Mouse (Mus musculus): ENCODE measurements around the gene Trim17.

The Trim17 gene

DNA sequence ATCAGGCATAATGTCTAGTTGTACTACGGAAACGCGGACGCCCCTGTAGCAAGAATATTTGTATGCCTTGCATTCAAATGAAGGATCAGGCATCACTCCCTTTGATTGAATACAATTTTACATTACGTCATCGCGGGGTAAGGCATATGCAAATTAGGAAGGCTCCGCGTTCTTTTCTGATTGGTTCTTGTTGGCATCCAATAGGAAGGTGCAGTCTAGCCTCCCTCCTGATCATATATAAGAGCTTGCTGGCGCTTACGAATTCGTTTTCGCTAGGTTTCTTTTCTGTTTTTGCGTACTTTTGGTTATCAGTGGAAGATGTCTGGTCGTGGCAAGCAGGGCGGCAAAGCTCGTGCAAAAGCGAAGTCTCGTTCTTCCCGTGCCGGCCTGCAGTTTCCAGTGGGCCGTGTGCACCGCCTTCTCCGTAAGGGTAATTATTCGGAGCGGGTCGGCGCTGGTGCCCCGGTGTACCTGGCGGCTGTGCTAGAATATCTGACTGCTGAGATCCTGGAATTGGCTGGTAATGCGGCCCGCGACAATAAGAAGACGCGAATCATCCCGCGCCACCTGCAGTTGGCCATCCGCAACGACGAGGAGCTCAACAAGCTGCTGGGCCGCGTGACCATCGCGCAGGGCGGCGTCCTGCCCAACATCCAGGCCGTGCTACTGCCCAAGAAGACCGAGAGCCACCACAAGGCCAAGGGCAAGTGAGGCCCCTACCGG, at the start of gene Trim17, which contains the start of gene Hist3h2a:
TSS of gene Trim17 (plus strand) at position 266 of the 723 bp plus-strand sequence.
TSS of gene Hist3h2a (plus strand) at position 266 of the 723 bp plus-strand sequence.
- DNase-seq, result peak; percentile 83 to 90

- peak in 1 of 2 experiments; percentile 63 for DNase-seq
Measured at GRCm38 (mm10) chr11:58904838-58905237, 49.6 kb upstream of the Trim17 start.

DNA sequence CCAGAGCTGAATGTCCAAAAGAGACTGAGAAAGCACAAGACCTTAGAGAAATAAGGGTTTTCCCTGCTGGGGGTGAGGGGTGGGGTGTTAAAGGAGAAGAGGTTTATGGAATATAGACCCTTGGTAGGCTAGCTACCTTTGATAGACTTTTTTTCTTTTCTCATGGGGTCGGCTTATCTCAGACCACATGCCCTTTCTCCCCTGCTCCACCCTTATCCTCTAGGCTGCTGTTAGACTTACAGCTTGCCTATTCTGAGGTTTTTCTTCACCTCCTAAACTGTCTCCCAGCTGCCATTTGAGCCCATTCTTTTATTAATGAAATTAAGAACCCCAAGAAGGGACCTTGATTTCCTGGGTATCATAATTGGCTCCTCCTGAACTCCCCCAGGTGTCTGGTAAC, 40.7 kb upstream of the Trim17 start:
- no peak for DNase-seq

DNA sequence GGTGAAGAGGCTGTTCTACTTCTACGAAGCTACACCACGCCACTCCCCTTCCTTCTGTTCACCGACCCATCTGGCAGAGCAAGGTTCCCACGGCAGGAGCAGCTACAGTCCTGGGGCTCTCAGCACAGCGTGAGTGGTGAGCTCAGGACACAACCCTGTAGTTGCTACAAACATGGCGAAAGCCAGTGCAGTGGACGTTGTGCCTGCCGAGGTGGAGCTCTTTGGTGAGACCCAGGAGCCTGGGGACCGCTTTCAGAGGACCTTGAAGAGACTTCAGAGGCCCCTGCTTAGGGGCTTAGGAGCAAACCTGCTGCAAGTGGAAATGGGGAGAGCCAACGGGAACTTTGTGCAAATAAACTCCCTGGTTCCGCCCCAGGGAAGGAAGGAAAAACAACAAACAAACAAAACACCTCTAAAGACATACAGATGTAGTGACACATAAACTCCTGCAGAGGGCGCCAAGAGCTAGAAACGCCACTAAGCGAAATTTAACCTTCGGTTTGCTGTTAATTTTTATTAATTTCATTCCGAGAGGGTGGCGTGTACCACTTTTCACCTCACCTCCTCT, 39.9 kb upstream of the Trim17 start:
- peak; percentile 39 to 43 for DNase-seq

DNA sequence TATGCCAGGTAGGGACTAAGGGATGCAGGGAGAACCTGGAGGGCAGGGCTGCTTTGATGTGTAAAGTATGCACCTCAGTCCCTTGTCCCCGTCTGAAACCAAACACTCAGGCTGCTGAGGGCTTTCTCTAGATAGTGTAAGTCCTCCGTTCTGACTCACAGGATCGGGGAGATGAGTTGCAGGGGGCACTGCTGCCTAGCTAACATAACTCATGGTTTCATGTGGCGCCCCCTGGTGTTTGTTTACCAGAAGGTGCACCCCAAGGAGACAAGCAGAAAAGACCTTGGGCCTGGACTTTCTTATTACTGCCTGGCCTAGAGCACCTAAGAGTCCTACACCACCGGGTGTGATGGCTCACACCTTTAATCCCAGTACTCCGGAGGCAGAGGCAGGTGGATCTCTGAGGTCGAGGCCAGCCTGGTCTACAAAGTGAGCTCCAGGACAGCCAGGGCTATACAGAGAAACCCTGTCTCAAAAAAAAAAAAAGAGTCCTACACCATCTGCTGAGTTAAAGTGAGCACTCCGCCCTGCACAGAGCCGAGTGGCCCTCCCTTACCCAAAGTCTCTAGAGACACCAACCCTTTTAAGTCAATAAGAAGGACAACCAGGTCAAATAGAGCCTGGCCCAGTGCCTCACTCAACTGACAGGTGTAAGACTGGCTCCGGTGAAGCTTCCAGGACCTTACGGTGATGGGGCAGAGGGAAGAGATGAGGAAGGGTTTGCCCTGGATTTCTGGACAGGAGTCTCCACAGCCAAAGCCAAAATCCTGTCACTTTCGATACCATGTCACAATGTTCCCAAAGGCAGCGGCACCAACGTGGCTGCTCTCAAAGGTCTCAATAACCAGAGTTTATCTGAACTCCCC, 37.4 kb upstream of the Trim17 start:
- peak in 1 of 2 experiments; percentile 65 for DNase-seq

GRCm38 (mm10) chr11:58917745-58918366, 36.6 kb upstream of the Trim17 start, which contains the start of gene Btnl10:
Btnl10 (plus strand) TSS chr11:58917908.
- no peak for DNase-seq

- DNase-seq, result no peak
Measured at GRCm38 (mm10) chr11:58918759-58919158, 35.7 kb upstream of the Trim17 start.

DNA sequence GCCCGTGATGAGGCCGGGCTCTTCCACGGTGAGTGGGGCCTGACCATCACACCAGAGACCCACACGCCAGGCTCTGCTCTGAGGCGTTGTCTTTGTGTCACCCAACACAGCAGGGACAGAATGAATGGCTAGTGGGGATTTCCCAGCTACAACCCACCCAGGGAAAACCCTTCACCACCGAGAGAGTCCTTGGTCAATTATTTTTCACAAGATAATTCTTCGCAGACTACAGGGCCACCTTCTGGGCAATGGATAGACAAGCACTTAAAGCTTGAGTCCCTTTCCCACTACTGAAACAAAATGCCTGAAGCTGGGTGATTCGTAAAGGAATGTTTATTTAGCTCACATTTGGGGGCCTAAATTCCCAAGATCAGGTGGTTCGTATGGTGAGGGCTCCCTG, 32.1 kb upstream of the Trim17 start:
- DNase-seq, result no peak

GRCm38 (mm10) chr11:58926651-58927050, 27.8 kb upstream of the Trim17 start:
- peak; percentile 36 to 76 for DNase-seq

GRCm38 (mm10) chr11:58927053-58927452, 27.4 kb upstream of the Trim17 start:
- DNase-seq, result no peak

DNA sequence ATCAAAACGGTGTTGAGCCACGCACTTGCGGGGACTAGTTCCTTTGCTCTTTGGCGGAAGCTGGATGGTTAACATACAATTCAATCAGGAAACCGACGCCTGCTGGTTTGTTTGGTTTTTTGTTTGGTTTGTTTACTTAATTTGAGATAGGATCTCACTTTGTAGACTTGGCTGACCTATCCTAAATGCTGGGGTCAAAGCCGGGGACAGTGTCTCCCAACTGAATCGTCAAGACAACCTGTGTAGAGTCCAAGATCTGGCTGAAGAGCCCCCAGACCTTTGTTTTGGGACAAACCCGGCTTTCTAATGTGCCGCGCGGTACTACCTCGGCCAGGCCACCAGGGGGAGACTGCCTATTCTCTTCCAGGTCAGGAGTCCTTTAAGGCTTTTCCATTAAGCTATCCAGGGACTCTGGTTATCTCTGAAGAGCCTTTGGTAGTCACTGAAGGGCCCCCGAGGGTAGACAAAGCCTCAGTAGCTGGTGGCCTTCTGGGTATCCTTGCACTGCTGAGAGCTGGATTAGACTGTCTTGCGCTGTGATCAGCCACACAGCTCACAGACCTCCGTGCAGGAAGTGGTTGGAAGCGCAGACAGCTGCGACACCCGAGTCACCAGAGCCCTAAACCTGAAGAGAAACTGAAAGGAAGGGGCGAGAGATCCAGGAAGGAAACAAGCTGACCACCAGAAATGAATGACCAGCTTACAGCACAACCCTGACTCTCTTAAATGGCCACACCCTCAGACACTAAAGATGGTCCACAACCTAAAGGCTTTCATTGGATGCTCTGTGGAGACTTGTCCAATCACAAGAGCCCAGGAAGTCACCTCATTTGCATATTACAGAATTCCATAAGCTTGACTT, 26.5 kb upstream of the Trim17 start:
- peak; percentile 65 to 68 for DNase-seq

DNA sequence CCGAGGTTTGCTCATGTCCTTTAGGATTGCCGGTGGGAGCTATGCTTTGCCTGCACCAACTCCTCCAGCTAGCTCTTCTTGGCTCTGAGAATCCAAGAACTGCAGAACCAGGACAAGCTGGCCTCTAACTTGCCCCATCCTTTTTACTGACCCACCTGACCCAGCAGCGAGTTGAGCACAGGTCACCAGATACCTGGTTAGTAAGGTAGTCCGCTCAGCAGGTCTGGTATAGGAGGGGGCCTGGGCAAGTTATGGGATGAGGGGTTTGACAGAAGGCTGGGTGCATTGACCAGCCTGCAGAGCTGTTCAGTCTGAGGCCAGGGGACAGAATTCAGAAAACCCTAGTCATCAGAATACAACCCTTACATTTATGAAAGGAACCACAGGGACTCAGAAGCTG, 25.4 kb upstream of the Trim17 start:
- no peak for DNase-seq

GRCm38 (mm10) chr11:58929641-58930040, 24.8 kb upstream of the Trim17 start:
- DNase-seq, result peak; percentile 52 to 74

DNA sequence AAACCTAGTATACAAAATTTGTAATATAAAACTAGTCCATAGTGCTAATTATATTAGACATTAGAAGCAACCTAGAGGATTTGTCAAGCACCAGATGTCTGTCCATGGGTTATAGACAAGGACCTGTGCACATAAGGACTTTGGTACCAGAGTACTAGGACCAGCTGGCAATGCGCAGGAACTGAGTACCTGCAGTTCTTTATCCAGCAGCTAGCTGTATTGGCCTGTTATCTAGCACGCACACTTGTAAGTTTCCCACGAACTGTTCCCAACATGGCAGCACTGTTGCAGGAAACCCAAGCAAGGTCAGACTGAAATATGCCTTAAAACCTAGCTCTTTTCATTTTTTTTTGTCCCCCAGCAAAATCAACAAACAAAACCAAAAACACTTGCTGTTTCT, 24.2 kb upstream of the Trim17 start:
- DNase-seq, result no peak

- DNase-seq, result no peak
Measured at GRCm38 (mm10) chr11:58931576-58931975, 22.9 kb upstream of the Trim17 start.

DNA sequence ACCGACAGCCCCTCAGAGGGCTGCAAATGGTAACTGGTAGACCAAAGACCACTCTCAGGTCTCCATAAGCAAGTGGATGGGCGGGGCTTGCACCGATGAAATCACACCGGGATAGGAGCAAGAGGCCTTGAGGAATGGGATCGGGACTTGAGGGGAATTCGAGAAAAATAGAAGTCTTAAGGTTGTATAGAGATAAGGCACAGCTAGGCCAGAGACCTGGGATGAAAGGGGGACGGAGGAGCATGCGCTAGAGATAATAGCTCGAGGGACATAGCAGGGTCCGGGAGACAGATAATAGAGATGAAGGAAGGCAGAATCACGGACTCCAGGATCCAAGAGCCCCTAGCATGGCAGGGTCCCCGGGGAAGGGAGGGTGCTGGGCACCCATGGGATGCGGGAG, 16.6 kb upstream of the Trim17 start:
- no peak for DNase-seq

DNA sequence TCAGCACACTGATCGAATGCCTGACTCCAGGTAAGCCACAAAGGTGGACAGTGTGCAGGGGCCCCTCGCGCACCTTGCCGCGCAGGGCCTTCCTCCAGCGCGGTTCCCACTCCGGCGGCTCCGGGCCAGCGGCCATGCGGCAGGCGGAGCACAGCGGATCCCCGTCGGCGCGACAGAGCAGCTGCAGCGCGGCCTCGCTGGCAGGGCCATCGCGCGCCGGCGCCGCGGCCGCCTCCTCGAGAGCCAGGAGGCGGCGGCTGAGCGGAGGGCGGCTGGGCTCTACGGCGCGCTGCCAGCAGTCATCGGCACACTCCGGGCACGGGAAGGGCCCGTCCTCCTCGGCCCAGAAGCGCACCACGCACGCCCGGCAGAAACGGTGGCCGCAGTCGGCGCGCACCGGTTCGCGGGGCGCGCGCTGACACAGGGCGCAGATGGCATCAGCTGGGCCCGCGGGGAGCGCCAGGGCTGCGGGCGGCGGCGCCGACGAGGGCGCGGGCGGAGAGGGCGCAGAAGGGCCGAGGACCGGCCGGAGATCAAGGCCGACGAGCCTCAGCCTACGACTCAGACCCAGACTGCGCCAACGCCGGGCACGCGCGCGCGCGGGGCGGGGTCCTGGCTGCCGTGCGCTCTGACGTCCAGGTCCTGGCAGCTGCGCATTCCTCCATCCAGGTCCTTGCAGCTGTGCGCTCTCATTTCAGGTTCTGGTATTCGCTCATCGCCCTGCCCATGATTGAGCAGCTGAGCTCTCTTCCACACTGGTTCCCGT, 16.0 kb upstream of the Trim17 start, which contains the start of gene Rnf187:
TSS of gene Rnf187 (minus strand) at position 595 of the 766 bp plus-strand sequence.
- DNase-seq, result peak; percentile 93 to 96

DNA sequence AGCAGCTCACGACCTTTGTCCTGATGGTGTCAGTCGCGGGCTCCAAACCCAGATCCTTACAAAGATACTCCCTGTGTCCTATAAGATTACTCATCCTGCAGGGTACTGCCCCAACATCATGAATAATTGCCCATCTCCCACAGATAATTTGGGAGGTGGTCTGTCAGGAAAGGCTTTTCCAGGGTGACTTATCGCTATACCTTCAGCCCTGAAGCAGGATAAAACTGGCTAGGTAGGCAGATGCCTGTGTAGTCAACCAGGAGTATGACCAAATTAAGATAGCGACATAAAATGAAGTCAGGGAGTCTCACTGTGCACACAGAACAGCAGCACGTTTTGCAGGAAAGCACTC, 15.4 kb upstream of the Trim17 start:
- DNase-seq, result no peak

- no peak for DNase-seq
Measured at GRCm38 (mm10) chr11:58944136-58944535, 10.3 kb upstream of the Trim17 start.

GRCm38 (mm10) chr11:58947306-58947705, 7.2 kb upstream of the Trim17 start:
- no peak for DNase-seq

All from kidney, postnatal 25 days (tissue).